Mouse (Mus musculus) forebrain, embryonic 14.5 days (tissue): ENCODE data around the gene Myo18b. TPM values are rescaled to one million over a fixed set of nuclear protein-coding genes. Genes with fewer than 3 reads are reported as not detected.
A peak's percentile ranks its signal among the peaks of the same experiment; 100 is the strongest.

Experiments used
- ATAC-seq: fragments of 200-750 bp; cut with Nextera tagmentation; 2 replicates; pipeline ENCODE4 v1.8.0; 2017; ENCODE audit warnings: mild to moderate bottlenecking, moderate library complexity
- DNase-seq: peaks from one replicate; pipeline ENCODE4 v3.0.0-alpha.2; 2015; ENCODE audit warnings: low spot score
- H3K27ac ChIP-seq: fragments of 300-500 bp; sonication (generic); 2 replicates; pipeline ENCODE4 v1.5.1; 2014; ENCODE audit warnings: low read depth, mild to moderate bottlenecking, control low read depth, low read length, moderate library complexity
- H3K27me3 ChIP-seq: fragments of 300-500 bp; sonication (generic); replicated peaks from 2 replicates; pipeline ENCODE4 v1.6.1; 2014; ENCODE audit warnings: low read length, control low read depth, mixed read lengths; ENCODE audit not compliant: control insufficient read depth, insufficient read depth
- H3K36me3 ChIP-seq: fragments of 300-500 bp; sonication (generic); 2 replicates; pipeline ENCODE4 v1.6.1; 2014; ENCODE audit warnings: low read length, control low read depth; ENCODE audit not compliant: control insufficient read depth, insufficient read depth
- H3K4me1 ChIP-seq: fragments of 300-500 bp; sonication (generic); 2 replicates; pipeline ENCODE4 v1.6.1; 2014; ENCODE audit warnings: antibody characterized with exemption, low read length, control low read depth; ENCODE audit not compliant: control insufficient read depth, insufficient read depth
- H3K4me2 ChIP-seq: fragments of 300-500 bp; sonication (generic); 2 replicates; pipeline ENCODE4 v1.6.1; 2014; ENCODE audit warnings: mild to moderate bottlenecking, control low read depth, low read length
- H3K4me3 ChIP-seq: fragments of 300-500 bp; sonication (generic); 2 replicates; pipeline ENCODE4 v1.5.1; 2014; ENCODE audit warnings: low read depth, low read length, control low read depth
- H3K9ac ChIP-seq: fragments of 300-500 bp; sonication (generic); 2 replicates; pipeline ENCODE4 v1.6.1; 2014; ENCODE audit warnings: mild to moderate bottlenecking, low read length, control low read depth, moderate library complexity
- H3K9me3 ChIP-seq: fragments of 300-500 bp; sonication (generic); replicated peaks from 2 replicates; pipeline ENCODE4 v1.6.1; 2016; ENCODE audit warnings: low read length, control low read depth, mixed read lengths; ENCODE audit not compliant: control insufficient read depth
- WGBS: fragments of 180-500 bp; shearing (Covaris S2); extraction: QIAGEN DNeasy Blood & Tissue Kit; methylation state at CpG from one replicate; pipeline ENCODE4 v1.1.7; 2014; 5-methylcytosine and 5-hydroxymethylcytosine counted together
- polyA plus RNA-seq: library from polyadenylated mRNA; unstranded; fragments of >200 nt; fragmentation: Nextera tagmentation; extraction: Ambion mirVana; gene quantifications from 2 replicates; pipeline ENCODE4 v1.2.1, GENCODE M21; 2014

The Myo18b gene
- polyA plus RNA-seq, 1 experiment from 2014 or later = 0.60 TPM

DNA sequence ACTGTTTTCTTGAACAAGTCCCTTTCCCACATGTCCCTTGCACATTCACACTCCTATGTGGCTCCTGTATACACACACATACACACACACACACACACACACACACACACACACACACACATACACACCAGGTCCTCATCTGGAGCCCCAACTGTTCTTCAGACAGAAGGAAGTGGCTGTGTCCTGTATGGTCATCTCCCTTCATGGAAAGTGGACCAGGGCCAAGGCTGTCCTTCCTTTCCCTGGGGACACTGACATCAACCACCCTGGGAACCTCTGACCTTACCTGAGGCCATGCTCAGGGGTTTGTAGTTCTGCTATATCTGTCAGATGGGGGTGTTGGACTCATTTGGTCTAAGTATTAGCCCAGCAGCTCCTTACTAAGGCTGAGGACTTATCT lies 3.8 kb downstream of the Myo18b start:
- no peak for ATAC-seq
- H3K9me3 ChIP-seq = no peaks in the 10 kb centered on the region
- no peak overlapping the region for H3K9ac ChIP-seq
- no peaks in the 10 kb centered on the region for H3K27me3 ChIP-seq
- DNase-seq = no peak
- H3K36me3 ChIP-seq = no peaks in the 10 kb centered on the region
- H3K27ac ChIP-seq = no peak overlapping the region
- H3K4me1 ChIP-seq = no peaks in the 10 kb centered on the region
- H3K4me2 ChIP-seq = no peak overlapping the region
- H3K4me3 ChIP-seq = no peak overlapping the region

GRCm38 (mm10) chr5:112888651-112889050 lies 7.5 kb downstream of the Myo18b start:
- Histone ChIP-seq H3K27me3 (no peaks in the 10 kb centered on the region), H3K9ac (no peak overlapping the region), H3K4me3 (no peak overlapping the region), H3K36me3 (no peaks in the 10 kb centered on the region), H3K4me2 (no peak overlapping the region), H3K27ac (no peak overlapping the region), H3K9me3 (no peaks in the 10 kb centered on the region), H3K4me1 (peaks cover 2% of the 10 kb centered on the region; the same call in 1 of the 2 replicates)
- DNase-seq = no peak
- no peak for ATAC-seq
- WGBS = 65% methylated on average over 7 of the region's 7 CpGs

DNA sequence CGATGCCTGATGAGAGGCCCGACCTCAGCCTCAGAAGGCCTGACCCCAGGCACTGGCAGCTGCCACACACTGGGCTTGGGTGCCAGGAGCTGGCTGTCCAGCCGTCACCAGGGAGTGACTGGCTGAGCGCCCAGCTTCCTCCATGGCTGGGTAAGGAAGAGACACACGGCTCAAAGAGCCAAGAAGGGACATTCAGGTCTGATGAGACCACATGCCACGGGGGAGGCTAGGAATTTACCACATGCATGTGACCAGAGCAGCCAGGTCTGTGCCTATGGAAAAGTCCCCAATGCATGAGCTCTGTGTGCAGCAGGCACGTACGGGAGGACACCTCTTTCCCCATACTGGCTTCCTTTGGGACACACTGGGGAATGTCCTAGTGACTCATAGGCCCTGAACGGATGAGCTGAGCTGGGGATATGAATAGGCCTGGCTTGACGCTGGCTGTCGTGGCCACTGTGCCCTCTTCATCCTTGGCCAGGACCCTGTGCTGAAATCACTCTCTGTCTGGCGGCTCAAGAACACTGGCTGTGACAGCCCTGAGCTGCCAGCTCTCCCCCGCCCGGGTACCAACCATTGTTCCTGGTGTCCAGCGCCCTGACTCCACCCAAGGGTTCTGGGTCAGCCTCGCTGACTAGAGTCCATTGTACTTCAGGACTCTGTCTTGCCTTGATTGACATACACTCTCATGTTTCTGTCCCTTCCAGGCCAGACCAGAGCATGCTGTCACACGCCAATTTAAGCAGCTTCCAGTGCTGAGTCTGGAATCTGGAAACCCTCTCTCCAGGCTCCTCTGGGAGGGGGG lies 9.3 kb downstream of the Myo18b start:
- Histone ChIP-seq H3K9ac (no peak overlapping the region), H3K27ac (no peak overlapping the region), H3K9me3 (no peaks in the 10 kb centered on the region), H3K4me1 (peaks cover 2% of the 10 kb centered on the region; the same call in 1 of the 2 replicates), H3K27me3 (no peaks in the 10 kb centered on the region), H3K4me2 (no peak overlapping the region), H3K4me3 (no peak overlapping the region), H3K36me3 (no peaks in the 10 kb centered on the region)
- 61% methylated on average over 17 of the region's 17 CpGs for WGBS
- ATAC-seq (no peak), DNase-seq (peak; percentile 50)

- Histone ChIP-seq H3K9ac (no peak overlapping the region), H3K4me2 (no peak overlapping the region), H3K27ac (no peak overlapping the region), H3K4me1 (no peaks in the 10 kb centered on the region), H3K36me3 (no peaks in the 10 kb centered on the region), H3K9me3 (no peaks in the 10 kb centered on the region), H3K27me3 (no peaks in the 10 kb centered on the region), H3K4me3 (no peak overlapping the region)
- 44% methylated on average over 14 of the region's 14 CpGs for WGBS
- ATAC-seq = 0 out of 2 replicates have a peak, but pooled peaks have one; percentile 15
- no peak for DNase-seq
Observed at GRCm38 (mm10) chr5:112877391-112878115, 18.6 kb downstream of the Myo18b start.

DNA sequence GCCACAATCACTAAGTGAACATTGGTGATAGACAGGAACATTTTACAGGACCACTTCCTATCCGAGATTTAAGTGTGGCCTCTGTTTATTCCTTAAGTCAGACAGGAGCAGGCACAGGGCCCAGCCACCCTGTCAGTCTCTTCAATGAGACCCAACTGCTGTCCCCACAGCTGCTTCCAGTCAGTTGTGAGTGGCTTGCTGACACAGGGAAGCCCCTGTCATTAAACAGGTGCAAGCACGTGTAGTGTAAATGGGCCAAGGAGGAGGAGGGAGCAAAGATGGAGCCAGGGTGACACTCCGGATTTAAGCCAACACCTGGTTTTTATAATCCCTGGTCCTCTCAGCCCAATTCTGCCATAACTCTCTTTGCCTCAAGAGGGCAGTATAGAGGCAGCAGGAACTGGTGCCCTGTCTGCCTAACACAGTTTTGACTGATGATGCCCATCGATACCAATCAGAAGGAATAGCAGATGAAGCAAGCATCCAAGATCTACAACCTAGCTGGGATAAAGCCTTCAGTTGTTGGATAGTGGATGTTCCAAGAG lies 19.2 kb downstream of the Myo18b start:
- no peak for ATAC-seq

GRCm38 (mm10) chr5:112872999-112873398 lies 23.2 kb downstream of the Myo18b start:
- no peaks in the 10 kb centered on the region for H3K27me3 ChIP-seq
- DNase-seq (no peak), ATAC-seq (no peak)
- H3K4me2 ChIP-seq = no peak overlapping the region
- no peak overlapping the region for H3K4me3 ChIP-seq
- H3K9me3 ChIP-seq = no peaks in the 10 kb centered on the region
- H3K9ac ChIP-seq = no peak overlapping the region
- WGBS = 81% methylated on average over 6 of the region's 6 CpGs
- no peaks in the 10 kb centered on the region for H3K36me3 ChIP-seq
- no peaks in the 10 kb centered on the region for H3K4me1 ChIP-seq
- no peak overlapping the region for H3K27ac ChIP-seq

More for the DNA sequence above, 19.2 kb downstream of the Myo18b start:
- H3K4me3 ChIP-seq = no peak overlapping the region
- no peaks in the 10 kb centered on the region for H3K4me1 ChIP-seq
- H3K9me3 ChIP-seq = no peaks in the 10 kb centered on the region
- WGBS = 36% methylated on average over 4 of the region's 4 CpGs
- H3K36me3 ChIP-seq = no peaks in the 10 kb centered on the region
- no peak overlapping the region for H3K27ac ChIP-seq
- DNase-seq = peak; percentile 68
- no peaks in the 10 kb centered on the region for H3K27me3 ChIP-seq
- H3K4me2 ChIP-seq = no peak overlapping the region
- no peak overlapping the region for H3K9ac ChIP-seq

GRCm38 (mm10) chr5:112870729-112871128 lies 25.4 kb downstream of the Myo18b start:
- H3K9ac ChIP-seq = no peak overlapping the region
- peak; percentile 63 for ATAC-seq
- no peak overlapping the region for H3K4me3 ChIP-seq
- H3K4me2 ChIP-seq = no peak overlapping the region
- no peaks in the 10 kb centered on the region for H3K27me3 ChIP-seq
- no peaks in the 10 kb centered on the region for H3K9me3 ChIP-seq
- no peak overlapping the region for H3K27ac ChIP-seq
- DNase-seq = peak; percentile 84
- 19% methylated on average over 9 of the region's 9 CpGs for WGBS
- H3K4me1 ChIP-seq = no peaks in the 10 kb centered on the region
- H3K36me3 ChIP-seq = no peaks in the 10 kb centered on the region

DNA sequence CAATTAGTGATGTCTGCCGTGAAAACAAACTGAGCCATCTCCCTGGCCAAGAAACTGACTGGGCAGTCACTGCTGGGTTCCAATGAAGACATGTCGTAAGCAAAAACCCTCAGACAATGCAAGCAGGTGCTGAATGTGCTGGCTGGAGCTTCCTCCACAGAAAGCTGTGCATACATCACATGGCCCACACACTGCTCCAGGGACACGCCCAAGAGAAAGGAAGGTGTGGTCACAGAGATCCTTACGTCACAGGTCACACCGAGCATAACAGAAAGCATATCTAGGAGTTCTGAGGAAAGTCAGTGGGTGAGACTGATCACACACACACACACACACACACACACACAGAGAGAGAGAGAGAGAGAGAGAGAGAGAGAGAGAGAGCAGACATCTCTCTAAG lies 27.5 kb downstream of the Myo18b start:
- DNase-seq = no peak
- H3K36me3 ChIP-seq = no peaks in the 10 kb centered on the region
- no peaks in the 10 kb centered on the region for H3K4me1 ChIP-seq
- H3K4me2 ChIP-seq = no peak overlapping the region
- no peaks in the 10 kb centered on the region for H3K27me3 ChIP-seq
- 82% methylated on average over 5 of the region's 5 CpGs for WGBS
- H3K9ac ChIP-seq = no peak overlapping the region
- no peak overlapping the region for H3K4me3 ChIP-seq
- no peak overlapping the region for H3K27ac ChIP-seq
- no peak for ATAC-seq
- H3K9me3 ChIP-seq = no peaks in the 10 kb centered on the region
